Mouse (Mus musculus): ENCODE data around the gene Qtrt2.

DNA sequence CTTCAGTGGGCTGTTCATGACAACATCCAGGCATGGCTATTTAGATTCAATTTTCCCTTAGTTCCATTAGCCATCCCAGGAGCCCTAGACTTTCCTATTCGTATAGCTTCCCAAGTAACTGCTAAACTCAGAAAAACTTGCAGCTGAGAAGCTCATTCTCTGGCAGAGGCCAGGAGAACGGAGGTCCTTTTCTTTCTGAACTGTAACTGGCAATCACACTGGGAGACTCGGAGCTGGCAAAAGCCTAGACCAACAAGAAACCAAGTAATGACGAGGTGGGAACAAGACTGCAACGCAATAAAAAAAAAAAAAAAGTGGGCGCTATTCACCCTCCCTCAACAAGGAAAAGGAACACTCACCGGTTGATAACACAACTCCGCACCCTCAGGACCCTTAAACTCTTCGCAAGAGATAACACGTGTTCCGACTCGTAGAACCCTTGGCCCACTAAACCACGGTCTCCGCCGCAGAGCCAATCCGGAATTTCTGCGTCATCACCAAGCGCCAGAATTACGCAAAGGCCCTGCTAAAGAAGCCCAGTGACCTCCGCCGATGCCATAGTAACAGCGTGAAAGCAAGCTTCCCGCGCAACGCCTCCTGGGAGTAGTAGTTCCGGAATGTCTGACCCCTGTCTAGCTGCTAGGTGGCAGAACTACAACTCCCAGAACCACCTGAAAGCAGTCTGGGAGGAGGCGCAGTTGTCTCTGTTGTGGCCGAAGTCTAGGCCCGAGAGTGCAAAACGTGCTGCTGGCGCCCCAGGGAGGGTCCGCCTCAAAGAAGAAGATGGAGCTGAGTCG, 37.2 kb downstream of the Qtrt2 start, which contains the start of gene Ccdc191:
- TF ChIP-seq CTCF (IDR thresholded peaks at IDR 0.05; ENCODE audit: extremely low read depth, insufficient read length, insufficient replicate concordance, low read depth, low read length) (no peak), POLR2A (IDR thresholded peaks at IDR 0.05; ENCODE audit: low read depth, low read length) (no peak)
